Mouse (Mus musculus): ENCODE measurements around the gene Iqce.

DNA sequence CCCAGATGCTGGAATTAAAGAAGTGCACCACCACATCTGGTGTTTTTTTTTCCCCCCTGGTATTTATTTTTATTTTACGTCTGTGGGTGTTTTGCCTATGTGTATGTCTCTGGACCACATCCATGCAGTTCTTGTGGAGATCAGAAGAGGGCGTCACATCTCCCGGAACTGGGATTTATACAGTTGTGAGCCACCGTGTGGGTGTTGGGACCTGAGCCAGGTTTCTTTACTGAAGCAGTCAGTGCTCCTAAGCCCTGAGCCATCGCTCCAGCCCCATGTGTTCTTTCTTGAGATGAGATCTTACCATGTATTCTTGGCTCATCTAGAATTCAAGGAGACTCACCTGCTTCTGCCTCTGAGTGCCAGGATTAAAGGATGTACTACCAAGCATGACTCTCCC is 8.9 kb upstream of the Iqce start:
- TF ChIP-seq MYOG (IDR thresholded peaks at IDR 0.05; ENCODE audit: control insufficient read depth in 1 of 3, insufficient read depth in 1 of 3, insufficient read length in 2 of 3, low read depth in 2 of 3) (no peak), POLR2AphosphoS2 (IDR thresholded peaks at IDR 0.05; ENCODE audit: insufficient read length, low read depth) (no peak), POLR2A (IDR thresholded peaks at IDR 0.05; ENCODE audit: insufficient read length, low read depth) (no peak), USF1 (IDR thresholded peaks at IDR 0.05; ENCODE audit: low read depth) (no peak), TCF12 (IDR thresholded peaks at IDR 0.05; ENCODE audit: insufficient read depth, poor library complexity, severe bottlenecking) (no peak), MYOD1 (IDR thresholded peaks at IDR 0.05; ENCODE audit: control insufficient read depth in 1 of 3, insufficient read length in 2 of 3, low read depth in 2 of 3) (no peak), MAX (IDR thresholded peaks at IDR 0.05; ENCODE audit: low read depth) (no peak)
